Mouse (Mus musculus) bone marrow, adult 2 months (tissue): ENCODE measurements around the gene Krtap10-10.

Source experiments
- CTCF ChIP-seq: fragments of 200-500 bp; IDR thresholded peaks from 2 replicates; pipeline ENCODE4 v1.5.1; 2011; ENCODE audit warnings: low read length, control low read depth; ENCODE audit not compliant: control insufficient read depth, insufficient read depth
- POLR2A ChIP-seq: fragments of 200-500 bp; IDR thresholded peaks from 2 replicates; pipeline ENCODE4 v1.6.1; 2011; ENCODE audit warnings: low read depth, mild to moderate bottlenecking, control low read depth, low read length, borderline replicate concordance; ENCODE audit not compliant: control insufficient read depth

GRCm38 (mm10) chr10:77797677-77798076 lies 38.1 kb upstream of the Krtap10-10 start:
- no peak for TF ChIP-seq POLR2A
- TF ChIP-seq CTCF, result no peak
